In the genomic region with DNA sequence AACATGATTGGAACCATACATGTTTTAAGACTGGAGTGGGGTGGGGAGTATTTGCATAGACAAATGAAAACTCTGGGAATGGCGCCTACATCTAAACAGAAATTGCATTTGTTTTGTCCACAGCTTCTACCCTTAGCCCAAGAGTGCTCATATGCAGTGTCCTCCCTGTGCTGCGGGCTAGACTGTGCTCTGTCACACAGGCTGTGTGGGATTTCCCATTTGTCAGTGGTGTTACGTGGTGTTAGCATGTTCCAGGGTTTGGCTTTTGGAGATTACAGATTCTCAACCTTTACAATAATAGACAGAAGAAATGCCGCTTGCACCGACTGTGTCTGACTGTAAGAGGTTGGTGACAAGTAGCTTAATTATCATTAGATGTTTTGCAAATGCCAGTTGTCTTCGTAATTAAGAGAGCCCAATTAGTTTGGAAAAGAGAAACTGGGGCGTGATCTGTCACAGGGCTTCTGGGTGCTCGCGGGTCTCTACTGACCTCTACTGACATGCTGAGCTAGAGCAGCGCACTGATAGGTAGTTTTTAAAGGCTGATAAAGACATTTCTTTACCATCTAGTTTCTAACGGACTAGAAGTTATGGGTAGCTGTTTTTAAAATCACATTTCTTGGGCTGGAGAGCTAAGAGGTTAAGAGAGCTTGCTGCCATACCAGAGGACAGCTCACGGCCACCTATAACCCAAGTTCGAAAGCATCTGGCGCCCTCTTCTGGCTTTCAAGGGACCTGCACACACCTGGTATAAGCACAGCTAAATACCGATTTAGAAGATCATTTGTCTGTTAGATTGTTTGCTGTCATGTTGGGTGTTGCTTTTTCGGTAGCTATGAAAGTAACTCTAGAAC, we compare ENCODE assay signal across 8 mouse cellular contexts. TPM values are rescaled to one million over a fixed set of nuclear protein-coding genes. Genes with fewer than 3 reads are reported as not detected.
A peak's percentile ranks its signal among the peaks of the same experiment; 100 is the strongest.
DNase-seq lines count a peak whose midpoint lies in the region; ATAC-seq lines count a peak whose summit lies in the region.

No protein-coding gene starts in this region.

- ATAC-seq in midbrain, embryonic 14.5 days (ENCODE audit: low FRiP score, low TSS enrichment), result no peak
- no peak for ATAC-seq in midbrain, embryonic 15.5 days (replicated peaks)
- peak; percentile 75 for ATAC-seq in cerebellum, adult (ENCODE audit: insufficient number of reproducible peaks, low FRiP score, low TSS enrichment)
- peak; percentile 87 for ATAC-seq in forebrain, embryonic 16.5 days
- peak; percentile 63 to 77 for ATAC-seq in hematopoietic stem cell, adult 5-6 weeks (replicated peaks in 1 of 2; ENCODE audit: insufficient read depth in 1 of 2, low FRiP score in 2 of 2, low TSS enrichment in 1 of 2, low read depth in 1 of 2, poor library complexity in 2 of 2, severe bottlenecking in 2 of 2)

- H3K4me2 ChIP-seq in midbrain, embryonic 14.5 days (ENCODE audit: low read length), result no peak overlapping the region
- H3K4me2 ChIP-seq in midbrain, embryonic 15.5 days, result no peak overlapping the region; the same call in 1 of the 2 replicates
- H3K4me2 ChIP-seq in forebrain, embryonic 16.5 days (ENCODE audit: low read length), result peak overlapping the region; percentile 25; the same call in 1 of the 2 replicates

- DNase-seq in midbrain, embryonic 14.5 days, result peak; percentile 73
- peak; percentile 45 to 63 for DNase-seq in left cerebral cortex, adult 18-20 months (ENCODE audit: low spot score in 2 of 2)
- peak; percentile 51 to 80 for DNase-seq in spleen, postnatal 10 days (ENCODE audit: low spot score in 2 of 2)

- no peak overlapping the region for H3K4me3 ChIP-seq in midbrain, embryonic 14.5 days (replicated peaks; ENCODE audit: low read depth, low read length)
- no peak overlapping the region for H3K4me3 ChIP-seq in midbrain, embryonic 15.5 days
- no peak overlapping the region for H3K4me3 ChIP-seq in forebrain, embryonic 16.5 days (replicated peaks; ENCODE audit: low read length)
- H3K4me3 ChIP-seq in megakaryocyte, embryonic 14.5 days (replicated peaks), result peak overlapping the region; percentile 16

- no peaks in the 10 kb centered on the region for H3K4me1 ChIP-seq in midbrain, embryonic 14.5 days (ENCODE audit: control insufficient read depth, insufficient read depth, low read length)
- no peaks in the 10 kb centered on the region for H3K4me1 ChIP-seq in midbrain, embryonic 15.5 days
- peaks cover 6% of the 10 kb centered on the region for H3K4me1 ChIP-seq in forebrain, embryonic 16.5 days (replicated peaks; ENCODE audit: control insufficient read depth, insufficient read depth, low read length)
- H3K4me1 ChIP-seq in megakaryocyte, embryonic 14.5 days, result peaks cover 15% of the 10 kb centered on the region

- no peak overlapping the region for H3K9ac ChIP-seq in midbrain, embryonic 14.5 days (replicated peaks; ENCODE audit: low read length)
- H3K9ac ChIP-seq in midbrain, embryonic 15.5 days, result no peak overlapping the region
- no peak overlapping the region for H3K9ac ChIP-seq in forebrain, embryonic 16.5 days (replicated peaks; ENCODE audit: low read depth, low read length)

- H3K27me3 ChIP-seq in midbrain, embryonic 14.5 days (ENCODE audit: control insufficient read depth, insufficient read depth, low read length), result no peaks in the 10 kb centered on the region
- no peaks in the 10 kb centered on the region for H3K27me3 ChIP-seq in midbrain, embryonic 15.5 days (replicated peaks)
- no peaks in the 10 kb centered on the region for H3K27me3 ChIP-seq in forebrain, embryonic 16.5 days (replicated peaks; ENCODE audit: control insufficient read depth, insufficient read depth, low read length)
- H3K27me3 ChIP-seq in megakaryocyte, embryonic 14.5 days (replicated peaks), result peaks cover 10% of the 10 kb centered on the region

- no peak overlapping the region for H3K27ac ChIP-seq in midbrain, embryonic 14.5 days (replicated peaks; ENCODE audit: low read depth, low read length)
- H3K27ac ChIP-seq in midbrain, embryonic 15.5 days, result no peak overlapping the region
- no peak overlapping the region for H3K27ac ChIP-seq in forebrain, embryonic 16.5 days (ENCODE audit: low read length)

- no peaks in the 10 kb centered on the region for H3K36me3 ChIP-seq in midbrain, embryonic 14.5 days (ENCODE audit: control insufficient read depth, insufficient read depth, low read length)
- H3K36me3 ChIP-seq in midbrain, embryonic 15.5 days (replicated peaks), result no peaks in the 10 kb centered on the region
- H3K36me3 ChIP-seq in forebrain, embryonic 16.5 days (ENCODE audit: control insufficient read depth, insufficient read depth), result no peaks in the 10 kb centered on the region
- H3K36me3 ChIP-seq in megakaryocyte, embryonic 14.5 days (replicated peaks; ENCODE audit: low read length), result no peaks in the 10 kb centered on the region

- H3K9me3 ChIP-seq in midbrain, embryonic 14.5 days (ENCODE audit: control insufficient read depth, low read length), result no peaks in the 10 kb centered on the region
- H3K9me3 ChIP-seq in midbrain, embryonic 15.5 days, result no peaks in the 10 kb centered on the region
- no peaks in the 10 kb centered on the region for H3K9me3 ChIP-seq in forebrain, embryonic 16.5 days (ENCODE audit: control insufficient read depth, low read length)
- H3K9me3 ChIP-seq in megakaryocyte, embryonic 14.5 days, result peaks cover 13% of the 10 kb centered on the region

- WGBS in midbrain, embryonic 14.5 days, result 51% methylated on average over 16 of the region's 16 CpGs
- 46% methylated on average over 16 of the region's 16 CpGs for WGBS in midbrain, embryonic 15.5 days
- WGBS in forebrain, embryonic 16.5 days, result 30% methylated on average over 16 of the region's 16 CpGs

RNA-seq across cellular contexts. Expression of a gene that starts 15.4 kb away (rescaled TPM):
- 0.47 TPM in 1 of 2 replicates, not detected in the other for polyA plus RNA-seq in midbrain, embryonic 14.5 days (2014; fragmentation: Nextera tagmentation; extraction: Ambion mirVana)
- 0.45 and 0.48 TPM in 2 replicates for polyA plus RNA-seq in midbrain, embryonic 15.5 days (2015; fragmentation: Nextera tagmentation; extraction: Ambion mirVana)
- 0.24 and 0.39 TPM in 2 replicates for polyA plus RNA-seq in forebrain, embryonic 16.5 days (2015; fragmentation: Nextera tagmentation; extraction: Ambion mirVana)
- total RNA-seq in hematopoietic stem cell, adult 5-6 weeks (2017), result 7.5 and 12.6 TPM in 2 replicates
- total RNA-seq in left cerebral cortex, adult 18-20 months (2021), result under 1 TPM; 0.72 to 0.82 TPM
- polyA plus RNA-seq in megakaryocyte, embryonic 14.5 days (2012; ENCODE audit: insufficient read depth, low replicate concordance), result 10.9 TPM in 1 of 2 replicates, not detected in the other

RNA-seq across cellular contexts. Expression of a gene that starts 35.8 kb away (rescaled TPM):
- not detected in 2 replicates for polyA plus RNA-seq in midbrain, embryonic 14.5 days (2014; fragmentation: Nextera tagmentation; extraction: Ambion mirVana)
- polyA plus RNA-seq in midbrain, embryonic 15.5 days (2015; fragmentation: Nextera tagmentation; extraction: Ambion mirVana), result 0.08 and 0.19 TPM in 2 replicates
- 0.22 and 0.24 TPM in 2 replicates for polyA plus RNA-seq in forebrain, embryonic 16.5 days (2015; fragmentation: Nextera tagmentation; extraction: Ambion mirVana)
- not detected in 2 replicates for total RNA-seq in hematopoietic stem cell, adult 5-6 weeks (2017)
- total RNA-seq in left cerebral cortex, adult 18-20 months (2021), result under 1 TPM in 1 of 2 experiments, not detected in 1; 0.40 TPM
- polyA plus RNA-seq in megakaryocyte, embryonic 14.5 days (2012; ENCODE audit: insufficient read depth, low replicate concordance), result not detected in 2 replicates

Comparison
In these comparisons a context has a peak if more than half of its experiments do, and no peak if none do; other contexts are left out.
1. ATAC-seq: peak in cerebellum, adult (single experiment), forebrain, embryonic 16.5 days (single experiment) and hematopoietic stem cell, adult 5-6 weeks (2 of 2); none in midbrain, embryonic 14.5 days (single experiment) and midbrain, embryonic 15.5 days (single experiment).
2. Peak in every context shown above with its lines, with median percentiles within 50 percentile points of each other: DNase-seq.